Mouse (Mus musculus) spleen, postnatal 14 days (tissue): ENCODE measurements around the gene Mob3b.

Experiments
- DNase-seq, 2 experiments: peaks; one replicate each; pipeline ENCODE4 v3.0.0; 2021 to 2022; ENCODE audit warnings: low spot score in 2 of 2

Gene Mob3b

GRCm38 (mm10) chr4:35065075-35065838 lies 92.0 kb downstream of the Mob3b start:
- DNase-seq = no peak

- DNase-seq = no peak
Measured at GRCm38 (mm10) chr4:35063146-35063719, 94.1 kb downstream of the Mob3b start.

GRCm38 (mm10) chr4:35060964-35061363 lies 96.3 kb downstream of the Mob3b start:
- DNase-seq = no peak

- DNase-seq = no peak
Measured at GRCm38 (mm10) chr4:35060401-35060800, 96.9 kb downstream of the Mob3b start.

GRCm38 (mm10) chr4:35054362-35054761 lies 102.9 kb downstream of the Mob3b start:
- no peak for DNase-seq

GRCm38 (mm10) chr4:35052174-35052942 lies 104.9 kb downstream of the Mob3b start:
- DNase-seq = no peak

GRCm38 (mm10) chr4:35051152-35051551 lies 106.1 kb downstream of the Mob3b start:
- DNase-seq = no peak

GRCm38 (mm10) chr4:35049742-35050058 lies 107.6 kb downstream of the Mob3b start:
- no peak for DNase-seq

GRCm38 (mm10) chr4:35049036-35049741 lies 108.1 kb downstream of the Mob3b start:
- DNase-seq = no peak

GRCm38 (mm10) chr4:35040896-35041295 lies 116.4 kb downstream of the Mob3b start:
- DNase-seq = no peak

GRCm38 (mm10) chr4:35040306-35040705 lies 117.0 kb downstream of the Mob3b start:
- DNase-seq = no peak

GRCm38 (mm10) chr4:35037824-35038223 lies 119.5 kb downstream of the Mob3b start:
- no peak for DNase-seq

GRCm38 (mm10) chr4:35034504-35035290 lies 122.6 kb downstream of the Mob3b start:
- no peak for DNase-seq

- DNase-seq = no peak
Measured at GRCm38 (mm10) chr4:35032758-35033157, 124.5 kb downstream of the Mob3b start.

GRCm38 (mm10) chr4:35031623-35032022 lies 125.7 kb downstream of the Mob3b start:
- DNase-seq = no peak

- DNase-seq = no peak
Measured at GRCm38 (mm10) chr4:35031141-35031540, 126.1 kb downstream of the Mob3b start.

GRCm38 (mm10) chr4:35018416-35018815 lies 138.9 kb downstream of the Mob3b start:
- no peak for DNase-seq

GRCm38 (mm10) chr4:35012401-35013307 lies 144.6 kb downstream of the Mob3b start:
- no peak for DNase-seq

GRCm38 (mm10) chr4:35006541-35007260 lies 150.6 kb downstream of the Mob3b start:
- DNase-seq = no peak

GRCm38 (mm10) chr4:35006056-35006455 lies 151.2 kb downstream of the Mob3b start:
- no peak for DNase-seq
